Mouse (Mus musculus) right cerebral cortex, postnatal 36 days (tissue): ENCODE measurements around the gene Helt.
"Not testable (repeated sequence)": the region's sequence is repeated elsewhere in the genome, so short reads cannot be mapped to it uniquely, and the experiment has no call there.

Source experiments
- DNase-seq, 2 experiments: peaks; one replicate each; pipeline ENCODE4 v3.0.0; 2022; ENCODE audit warnings: low spot score in 2 of 2, mixed read lengths in 1 of 2

The Helt gene

DNA sequence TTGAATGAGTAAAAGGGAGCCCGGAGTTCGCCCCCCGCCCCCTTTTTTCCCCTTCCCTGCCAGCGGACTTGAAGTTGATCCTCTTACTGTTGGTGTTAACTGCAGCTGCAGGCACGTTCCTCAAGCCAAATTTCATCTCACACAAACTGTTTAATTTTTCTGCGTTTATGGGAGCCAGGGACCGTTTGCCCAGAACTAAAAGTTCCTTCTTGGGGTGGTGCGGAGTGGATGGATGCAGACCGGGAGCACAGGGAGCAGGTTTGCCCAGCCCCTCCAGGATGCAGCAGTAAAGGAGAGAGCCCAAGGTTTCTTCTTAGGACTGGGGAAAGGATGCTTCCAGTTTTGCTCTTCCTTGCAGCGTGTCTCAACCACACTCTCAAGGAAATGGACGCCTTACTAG is 2.1 kb upstream of the Helt start:
- no peak for DNase-seq

DNA sequence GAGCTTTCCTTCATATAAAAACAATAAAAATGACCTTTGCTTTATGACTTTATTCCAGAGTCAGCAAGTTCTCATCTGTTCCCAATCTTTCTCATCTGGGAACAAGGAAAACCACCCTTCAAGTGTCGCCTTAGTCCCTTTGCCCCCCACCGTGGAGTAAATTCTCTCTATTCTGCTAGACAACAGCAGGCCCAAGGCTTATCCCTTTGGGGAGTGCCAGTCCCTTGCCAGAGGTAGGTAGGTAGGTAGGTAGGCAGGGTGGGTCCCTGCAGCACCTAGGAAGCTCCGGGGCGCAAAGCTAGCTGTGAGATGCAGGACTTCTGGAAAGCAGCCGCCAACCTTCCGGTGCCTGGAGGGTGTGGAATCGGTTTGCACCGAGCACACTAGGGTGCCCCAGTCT is 1.5 kb upstream of the Helt start:
- DNase-seq, result no peak

DNA sequence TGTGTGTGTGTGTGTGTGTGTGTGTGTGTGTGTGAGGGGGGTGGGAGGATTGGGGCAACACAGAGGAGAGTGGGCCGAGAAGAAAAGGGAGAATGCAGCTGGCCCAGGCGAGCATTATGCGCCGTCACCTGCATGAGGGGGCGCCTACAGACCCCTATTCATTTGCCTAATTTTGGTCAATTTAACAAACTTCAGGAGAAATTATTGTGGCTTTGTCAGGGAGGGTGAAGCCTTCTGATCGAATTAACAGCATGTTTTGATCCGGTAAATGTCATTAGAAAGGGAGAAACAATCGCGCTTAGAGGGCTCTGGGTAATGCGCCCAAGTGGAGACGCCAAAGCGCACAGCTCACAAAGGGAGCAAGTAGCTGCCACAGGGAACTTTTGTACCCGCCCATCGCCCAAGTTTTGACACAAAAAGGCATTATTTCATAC is 647 bp upstream of the Helt start:
- no peak for DNase-seq

DNA sequence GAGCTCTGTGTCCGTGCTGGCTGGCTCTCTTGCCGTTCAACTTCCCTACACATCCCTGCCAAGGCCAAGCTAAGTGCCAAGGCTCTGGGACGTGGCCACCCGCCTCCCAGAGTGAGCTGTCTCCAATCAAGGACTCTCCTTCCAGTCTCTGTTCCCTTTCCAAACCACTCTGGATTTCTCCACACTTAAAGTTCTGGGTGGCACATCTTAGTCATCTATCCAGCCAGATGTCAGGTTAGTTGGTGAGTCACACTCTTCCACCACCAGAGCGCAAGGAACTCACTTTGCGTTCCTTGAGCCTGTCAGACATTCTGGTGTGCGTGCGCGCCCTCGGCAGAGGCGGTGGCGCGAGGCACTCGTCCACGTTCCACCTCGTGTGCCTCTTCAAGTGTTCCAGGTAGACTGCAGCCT is 725 bp downstream of the Helt start:
- peak in 1 of 2 experiments; percentile 25 for DNase-seq

DNA sequence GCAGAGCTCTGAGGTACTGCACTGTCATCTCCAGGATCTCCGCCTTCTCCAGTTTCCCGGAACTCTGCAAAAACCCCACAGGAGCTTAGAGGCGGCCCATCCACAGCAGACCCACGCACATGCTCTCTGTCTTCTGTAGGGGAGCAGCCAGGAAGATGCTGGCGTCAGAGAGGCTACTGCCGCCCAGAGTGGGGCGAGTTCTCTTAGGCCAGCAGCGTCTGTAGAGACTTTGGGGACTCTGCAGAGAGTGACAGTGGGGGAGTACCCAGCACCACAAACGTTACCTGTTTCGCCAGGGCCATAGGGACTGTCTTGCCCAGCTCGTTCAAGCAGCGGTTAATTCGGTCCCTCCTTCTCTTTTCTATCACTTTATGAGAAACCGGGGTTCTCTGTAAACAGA is 1.3 kb downstream of the Helt start:
- DNase-seq, result no peak

DNA sequence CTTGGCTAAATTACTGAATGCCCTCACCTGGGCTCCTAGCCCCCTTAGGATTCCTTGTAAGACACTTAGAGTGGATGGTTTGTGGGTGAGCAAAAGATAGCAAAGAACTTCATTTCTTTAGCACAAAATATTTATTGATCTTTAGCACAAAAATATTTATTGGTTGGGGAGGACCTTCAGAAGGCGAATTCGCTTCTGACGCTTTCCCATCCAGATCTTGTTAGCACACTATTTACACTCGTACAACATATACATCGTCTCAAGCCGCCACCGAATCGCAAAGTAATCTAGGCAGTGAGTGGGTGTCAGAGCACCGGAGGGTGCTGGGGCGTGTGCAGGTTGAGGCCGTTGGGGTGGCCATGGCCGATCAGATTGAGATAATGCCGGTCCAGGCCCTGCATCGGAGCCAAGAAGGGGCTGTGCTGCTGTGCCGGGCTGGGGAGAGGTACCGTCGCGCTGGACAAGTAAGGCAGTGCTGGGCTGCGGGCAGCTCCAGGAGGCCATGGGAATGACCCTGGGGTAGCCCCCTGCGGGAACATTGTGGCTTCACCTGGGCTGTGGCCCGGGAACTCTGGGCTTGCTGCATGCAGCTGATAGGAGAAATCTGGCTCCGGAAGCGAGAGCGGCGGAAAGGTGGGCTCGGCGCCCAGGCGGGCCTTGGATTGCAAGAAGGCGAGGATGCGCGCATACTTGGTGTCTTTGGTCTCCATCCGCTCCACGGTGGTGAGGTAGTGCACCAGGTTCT is 2.4 kb downstream of the Helt start:
- DNase-seq, result no peak

DNA sequence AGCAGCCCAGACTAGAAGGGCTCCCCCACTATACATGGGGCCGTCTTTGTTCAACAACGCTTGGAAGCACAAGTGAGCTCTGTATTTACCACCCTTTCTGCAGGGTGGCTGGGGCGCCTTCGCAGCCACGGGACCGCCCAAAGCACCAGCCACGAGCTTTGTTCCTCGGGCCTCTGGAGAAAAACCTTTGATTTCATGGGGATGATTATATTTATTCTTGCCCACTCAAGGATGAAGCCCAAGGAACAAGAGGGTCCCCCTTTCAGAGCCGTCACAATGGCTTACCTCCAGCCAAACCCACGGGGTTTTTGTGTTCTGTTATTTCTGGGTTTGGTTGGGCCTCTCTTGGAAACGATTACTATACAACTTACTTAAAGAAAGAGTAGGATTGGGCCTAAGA is 5.2 kb downstream of the Helt start:
- no peak for DNase-seq

DNA sequence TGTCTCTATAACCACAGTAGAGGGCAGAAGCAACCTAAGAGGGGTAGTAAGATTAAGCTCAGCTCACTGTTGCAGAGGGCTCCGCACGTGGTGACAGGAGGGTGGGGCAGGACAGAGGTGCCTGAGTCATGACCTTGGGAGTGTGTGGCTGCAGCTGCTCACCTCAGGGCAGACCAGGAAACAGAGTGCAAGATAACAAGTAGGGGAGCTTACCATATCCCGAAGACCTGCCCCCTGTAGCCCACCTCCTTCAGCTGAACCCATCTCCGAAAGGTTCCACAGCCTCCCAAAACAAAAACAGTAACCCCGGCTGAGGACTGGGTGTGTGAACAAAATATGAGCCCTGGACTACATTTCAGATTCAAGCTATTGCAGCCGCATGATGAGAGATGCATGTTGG is 6.5 kb downstream of the Helt start:
- no peak for DNase-seq

DNA sequence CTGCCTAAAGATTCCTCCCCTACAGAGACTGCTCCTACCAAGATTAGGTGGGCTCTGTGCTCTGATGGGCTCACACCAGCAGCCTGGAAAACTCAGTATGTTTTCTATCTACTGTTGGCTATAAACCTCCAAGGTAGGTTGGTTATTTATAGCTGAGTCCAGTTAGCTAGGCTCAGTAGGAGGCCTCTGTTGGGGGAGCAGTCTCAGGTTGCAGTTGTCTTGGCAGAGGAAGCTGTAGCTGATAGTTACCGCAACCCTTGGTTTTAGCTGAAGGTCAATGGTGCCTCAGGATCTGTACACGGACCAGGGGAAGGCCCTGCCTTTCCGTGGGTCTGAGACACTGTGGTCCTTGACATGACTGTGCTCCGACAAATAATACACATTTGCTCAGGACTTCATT is 8.5 kb downstream of the Helt start:
- no peak for DNase-seq

DNA sequence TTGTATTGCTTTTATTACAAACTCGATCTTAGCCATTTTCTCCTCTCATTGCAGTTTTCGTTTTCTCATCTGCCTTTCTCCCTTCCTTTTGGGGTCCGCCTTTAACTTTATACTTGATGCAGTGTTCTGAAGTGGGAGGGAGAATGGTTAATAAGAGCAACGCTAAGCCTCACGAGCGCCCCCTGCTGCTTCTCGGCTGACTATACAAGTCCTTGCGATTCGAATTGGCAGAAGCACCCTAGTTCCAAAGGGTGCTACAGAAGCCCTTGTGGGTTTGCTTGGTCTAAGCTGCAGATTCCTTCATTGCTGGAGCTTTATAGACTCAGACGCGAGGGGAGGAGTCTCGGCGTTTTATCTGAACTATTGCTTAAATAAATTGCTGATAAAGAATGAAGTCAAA is 12.9 kb downstream of the Helt start:
- no peak for DNase-seq

DNA sequence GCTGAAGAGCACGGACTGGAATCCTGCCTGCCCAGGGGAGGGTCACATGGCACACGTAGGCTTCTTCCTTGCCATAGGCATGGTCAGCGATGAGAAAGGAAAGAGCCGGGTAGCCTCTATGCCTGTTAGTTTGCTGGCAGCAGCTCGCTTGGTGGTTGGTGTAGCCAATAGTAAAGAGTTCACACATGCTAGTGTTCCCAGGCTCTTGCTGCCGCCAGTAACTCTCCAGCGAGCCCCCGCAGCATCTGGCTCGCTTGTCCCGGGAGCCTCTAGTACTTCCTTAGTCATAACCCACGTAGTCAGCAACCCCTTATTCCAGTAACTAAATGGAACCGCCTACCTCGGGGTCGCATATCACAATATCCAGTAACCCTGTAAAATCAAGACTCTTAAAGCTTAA is 17.5 kb downstream of the Helt start:
- DNase-seq, result no peak

DNA sequence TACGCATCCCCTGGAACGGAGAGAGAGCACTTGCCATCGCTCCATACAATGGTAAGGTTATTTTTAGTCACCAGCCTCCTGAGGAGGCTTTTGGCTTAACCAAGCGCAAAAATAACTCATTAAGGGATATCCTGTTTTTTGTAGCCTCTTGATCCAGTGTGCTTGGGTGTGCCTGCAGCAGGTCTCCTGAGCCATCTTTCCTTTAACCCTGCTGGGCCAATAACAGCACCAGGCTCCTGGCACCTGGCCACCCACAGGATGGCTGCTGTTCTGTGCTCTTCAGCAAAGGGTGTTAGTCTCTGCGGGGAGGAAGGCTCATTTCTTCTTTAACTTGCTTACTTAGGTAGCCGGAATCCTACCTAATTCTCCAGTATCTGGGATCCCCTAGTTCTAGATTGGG is 23.7 kb downstream of the Helt start:
- no peak for DNase-seq

DNA sequence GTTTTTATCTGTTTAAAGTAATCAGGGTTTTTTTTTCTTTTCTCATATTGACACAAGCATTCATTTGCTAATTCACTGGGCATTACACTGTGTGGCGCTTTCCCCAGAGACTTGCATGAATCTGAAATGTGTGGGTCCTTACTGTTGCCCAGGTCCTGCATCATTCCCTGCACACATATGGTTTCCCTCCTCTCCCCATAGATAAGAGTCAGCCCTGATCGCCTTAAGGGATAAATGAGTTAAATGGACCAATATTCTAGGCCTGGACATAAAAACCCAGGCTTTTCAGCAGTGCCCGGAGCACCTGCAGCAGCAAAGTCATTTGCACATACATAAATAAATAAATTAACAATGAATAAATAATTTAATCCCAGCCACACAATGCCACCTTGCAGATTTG is 24.3 kb downstream of the Helt start:
- no peak for DNase-seq

DNA sequence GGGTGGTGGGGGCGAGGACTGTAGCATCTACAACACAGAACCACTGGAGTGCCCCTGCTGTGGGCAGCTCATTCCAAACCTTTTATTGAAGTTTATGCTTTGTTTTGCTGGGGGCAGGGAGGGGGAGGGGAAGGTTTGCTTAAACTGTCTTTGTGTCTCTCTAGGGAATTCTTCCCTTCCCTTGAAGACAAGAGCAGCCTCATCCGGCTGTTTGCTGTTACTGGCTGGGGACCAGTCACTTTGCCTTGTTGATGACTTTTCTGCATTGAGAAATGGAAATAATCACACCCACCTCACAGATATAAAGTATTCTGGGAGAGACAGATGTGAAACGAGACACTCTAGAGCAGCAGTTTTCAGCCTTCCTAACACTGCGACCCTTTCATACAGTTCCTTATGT is 27.7 kb downstream of the Helt start:
- DNase-seq, result no peak

DNA sequence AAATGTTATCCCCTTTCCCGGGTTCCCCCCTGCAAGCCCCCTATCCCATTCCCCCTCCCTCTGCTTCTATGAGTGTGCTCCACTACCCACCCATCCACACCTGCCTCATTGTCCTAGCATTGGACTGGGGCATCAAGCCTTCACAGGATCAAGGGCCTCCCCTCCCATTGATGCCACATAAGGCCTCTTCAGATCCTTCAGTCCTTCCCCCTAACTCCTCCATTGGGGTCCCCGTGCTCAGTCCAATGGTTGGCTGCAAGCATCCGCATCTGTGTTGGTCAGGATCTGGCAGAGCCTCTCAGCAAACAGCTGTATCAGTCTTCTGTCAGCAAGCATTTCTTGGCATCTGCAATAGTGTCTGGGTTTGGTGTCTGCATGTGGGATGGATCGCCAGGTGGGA is 30.3 kb downstream of the Helt start:
- DNase-seq, result not testable (repeated sequence)

DNA sequence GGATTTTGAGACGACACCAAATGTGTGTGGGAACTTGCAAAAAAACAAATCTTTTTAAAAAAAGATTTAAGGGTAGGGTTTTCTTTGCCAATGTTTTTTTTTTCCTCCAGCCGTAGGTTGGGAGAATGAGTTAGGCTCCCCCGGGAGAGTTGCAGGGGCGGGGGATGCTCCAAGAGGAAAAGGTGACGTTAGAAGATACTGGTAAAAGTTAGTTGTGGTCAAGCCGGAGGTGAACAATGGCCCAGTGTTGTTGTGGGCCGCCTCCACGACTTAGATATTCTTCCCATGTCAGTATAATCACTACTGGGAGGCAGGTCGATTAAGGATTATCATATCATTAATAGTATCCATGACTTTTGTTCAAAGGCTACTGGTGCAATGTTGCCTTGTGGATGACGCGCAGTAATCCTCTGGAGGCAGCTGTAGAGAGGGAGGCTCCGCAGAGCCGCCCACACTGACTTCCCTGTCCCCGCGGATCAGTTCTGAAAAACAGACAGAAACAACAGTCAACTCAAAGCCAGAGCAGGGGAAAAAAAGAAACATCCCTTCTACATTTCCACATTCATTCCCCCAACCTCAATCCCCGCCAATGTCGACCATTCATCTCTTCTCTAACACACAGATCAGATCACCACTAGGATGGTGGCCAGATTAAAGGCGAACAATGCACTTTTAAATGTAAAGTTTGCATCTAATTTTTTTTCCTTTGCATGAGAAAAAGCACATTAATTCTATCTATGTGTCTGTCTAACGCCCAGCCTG is 36.4 kb downstream of the Helt start:
- DNase-seq, result no peak

DNA sequence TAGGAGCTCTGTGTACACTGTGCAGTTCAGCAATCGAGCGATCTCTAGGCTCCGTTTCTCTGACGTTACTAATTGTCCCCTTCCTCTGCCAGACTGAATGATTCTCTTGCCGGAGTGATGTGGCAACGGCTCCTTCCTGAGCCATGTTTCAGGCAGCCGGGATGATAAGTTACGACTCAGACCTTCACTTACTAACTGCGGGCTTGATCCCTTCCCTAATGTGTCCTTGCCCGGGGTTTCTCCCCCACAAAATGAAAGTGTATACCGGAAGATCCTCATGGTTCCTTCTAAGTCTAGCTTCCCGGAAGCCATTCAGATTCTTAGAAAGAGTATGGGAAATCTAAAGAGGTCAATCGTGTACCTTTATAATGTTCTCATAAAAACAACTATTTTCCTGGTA is 42.0 kb downstream of the Helt start:
- DNase-seq, result no peak

DNA sequence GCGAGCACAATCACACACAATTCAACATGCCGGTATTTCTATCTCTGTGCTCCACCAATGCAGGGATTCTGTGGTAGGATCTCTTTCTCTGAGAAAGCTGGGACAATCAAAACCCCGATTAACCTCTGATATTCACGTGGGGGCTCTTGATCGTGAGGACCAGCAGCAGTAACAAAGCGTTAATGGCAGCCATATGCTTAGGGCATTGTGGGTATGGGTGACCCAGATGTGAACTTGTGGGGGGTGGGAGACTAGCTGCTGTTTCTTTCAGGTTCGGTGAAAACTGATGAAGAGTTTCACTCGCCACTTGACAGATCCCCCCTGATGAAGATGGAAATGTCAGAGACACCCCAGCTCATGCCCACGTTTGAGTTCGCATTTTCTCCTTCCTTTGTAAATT is 42.9 kb downstream of the Helt start:
- no peak for DNase-seq

DNA sequence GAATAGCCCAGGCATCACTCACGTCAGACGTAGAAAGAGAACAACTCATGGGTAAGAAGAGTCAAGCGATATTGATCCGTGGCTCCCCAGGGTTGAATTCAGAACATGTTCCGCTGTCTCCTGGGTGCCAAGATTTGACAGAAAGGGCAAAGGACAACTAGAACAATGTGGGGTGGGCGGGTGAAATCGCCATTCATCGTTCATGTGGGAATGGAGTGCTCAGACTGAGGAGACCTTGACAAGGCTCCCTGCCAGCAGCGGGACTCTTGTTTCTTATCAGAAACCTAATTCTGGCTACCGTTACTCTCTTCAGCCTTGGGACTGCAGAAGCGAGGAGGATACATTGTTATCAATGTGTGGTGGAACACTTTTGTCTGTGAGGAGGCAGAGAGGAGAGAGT is 48.1 kb downstream of the Helt start:
- no peak for DNase-seq

DNA sequence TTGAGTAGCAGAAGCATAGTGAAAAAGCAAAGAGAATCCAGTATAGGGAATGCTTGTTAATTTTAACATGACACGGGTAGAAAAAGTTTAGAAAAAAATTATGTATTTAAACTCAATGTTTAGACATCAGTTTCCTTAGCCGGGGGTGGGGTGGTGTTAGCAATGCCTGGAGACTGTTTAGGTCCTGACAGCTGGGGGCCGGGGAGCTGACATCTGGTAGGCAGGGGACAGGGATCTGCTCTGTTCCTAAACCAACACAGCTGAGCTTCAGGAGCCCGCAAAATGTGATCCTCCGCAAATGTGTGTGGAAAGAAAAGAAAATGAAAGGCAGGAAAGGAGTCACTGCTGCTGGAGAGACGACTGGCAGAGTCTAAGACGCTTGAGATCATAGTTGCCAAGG is 51.5 kb downstream of the Helt start:
- DNase-seq, result no peak
